Mouse (Mus musculus) T-cell, adult 2 months (primary cell): Measurements from ENCODE around the gene Map3k14.
"Not testable (repeated sequence)": the region's sequence is repeated elsewhere in the genome, so short reads cannot be mapped to it uniquely, and the experiment has no call there.

Source experiments
- DNase-seq: peaks from one replicate; pipeline ENCODE4 v3.0.0; 2022; ENCODE audit warnings: low spot score

The Map3k14 gene

DNA sequence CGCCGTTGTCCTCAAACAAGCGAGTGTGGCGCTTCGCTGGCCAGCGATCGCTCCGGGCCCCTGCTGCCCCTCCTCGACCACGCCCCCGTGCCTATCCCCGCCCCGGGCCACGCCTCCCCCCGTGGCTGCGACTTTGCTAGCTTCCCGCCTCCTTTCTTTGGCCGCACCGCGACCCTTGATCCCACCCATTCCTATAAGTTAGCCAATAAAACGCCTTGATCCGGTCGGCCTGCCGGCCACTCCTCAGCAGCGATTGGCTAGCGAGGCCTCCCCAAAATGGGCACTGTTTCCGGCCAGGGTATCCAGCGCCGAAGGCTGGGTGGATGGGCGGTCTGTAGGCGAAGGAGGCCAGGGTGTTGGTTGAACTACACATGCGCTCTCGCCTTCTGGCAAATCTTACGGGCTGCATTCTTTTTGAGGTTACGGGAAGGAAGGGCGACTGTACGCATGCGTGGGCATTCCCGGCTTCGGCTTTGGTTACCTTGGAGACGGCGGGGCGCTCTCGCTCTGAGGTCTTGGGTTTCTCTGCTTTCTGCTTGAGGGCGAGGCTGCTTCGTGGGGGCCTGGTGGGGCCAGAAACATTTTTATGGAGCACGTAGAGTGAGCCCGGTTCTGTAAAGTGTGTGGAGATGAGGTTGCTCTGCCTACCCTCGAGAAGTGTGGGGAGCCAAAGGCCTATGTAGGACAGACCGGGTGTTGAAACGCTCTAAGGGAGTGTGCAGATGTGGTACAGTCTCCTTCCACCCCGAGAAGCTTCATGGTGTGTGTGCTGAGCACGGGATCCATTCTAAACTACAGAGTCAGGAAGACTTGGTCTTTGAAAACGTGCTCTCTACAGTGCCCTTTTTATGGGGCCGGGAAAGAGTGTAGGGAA is at the start of gene Map3k14:
TSS of gene Map3k14 (minus strand) at position 127 of the 874 bp plus-strand sequence.
- peak; percentile 99 for DNase-seq

DNA sequence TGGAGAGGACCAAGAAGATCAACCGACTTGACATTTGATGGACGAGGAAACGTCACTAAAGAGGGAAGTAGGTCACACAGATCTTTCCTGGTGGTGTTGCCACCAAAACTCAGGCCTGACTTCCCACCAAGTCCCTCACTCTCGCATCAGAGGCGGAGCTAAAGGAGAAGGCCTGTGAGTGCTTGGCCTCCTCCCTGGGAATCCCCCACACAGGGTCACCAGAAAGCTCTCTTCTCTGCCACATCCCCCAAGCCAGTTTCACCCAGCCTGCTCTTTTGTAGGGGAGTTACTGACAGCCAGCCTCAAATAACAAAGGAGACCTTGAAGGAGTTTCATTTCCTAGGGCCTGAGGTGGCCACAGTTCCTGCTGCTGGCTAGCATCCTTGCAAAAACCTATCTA is 48.1 kb upstream of the Map3k14 start:
- no peak for DNase-seq

- DNase-seq: no peak
Observed at GRCm38 (mm10) chr11:103314736-103315374, 47.6 kb upstream of the Map3k14 start.

DNA sequence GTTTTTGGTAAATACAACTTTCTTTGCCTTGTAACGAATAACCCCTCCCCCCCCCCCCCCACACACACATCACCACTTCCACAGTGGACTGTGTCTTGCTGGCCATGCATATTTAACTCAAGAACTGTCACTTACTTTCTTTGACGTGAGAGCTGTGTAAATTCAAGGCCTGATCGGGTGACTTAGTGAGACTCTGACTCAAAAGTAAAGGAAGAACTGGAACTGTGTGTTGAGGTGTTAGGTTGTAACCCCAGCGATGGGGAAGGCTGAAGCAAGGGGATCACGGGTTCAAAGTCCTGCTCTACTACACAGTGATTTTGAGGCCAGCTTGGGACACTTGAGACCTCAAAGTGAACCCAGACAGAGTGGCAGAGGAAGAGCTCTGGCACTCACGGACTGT is 46.3 kb upstream of the Map3k14 start:
- DNase-seq: no peak

GRCm38 (mm10) chr11:103312655-103313255 is 45.5 kb upstream of the Map3k14 start:
- DNase-seq: no peak

DNA sequence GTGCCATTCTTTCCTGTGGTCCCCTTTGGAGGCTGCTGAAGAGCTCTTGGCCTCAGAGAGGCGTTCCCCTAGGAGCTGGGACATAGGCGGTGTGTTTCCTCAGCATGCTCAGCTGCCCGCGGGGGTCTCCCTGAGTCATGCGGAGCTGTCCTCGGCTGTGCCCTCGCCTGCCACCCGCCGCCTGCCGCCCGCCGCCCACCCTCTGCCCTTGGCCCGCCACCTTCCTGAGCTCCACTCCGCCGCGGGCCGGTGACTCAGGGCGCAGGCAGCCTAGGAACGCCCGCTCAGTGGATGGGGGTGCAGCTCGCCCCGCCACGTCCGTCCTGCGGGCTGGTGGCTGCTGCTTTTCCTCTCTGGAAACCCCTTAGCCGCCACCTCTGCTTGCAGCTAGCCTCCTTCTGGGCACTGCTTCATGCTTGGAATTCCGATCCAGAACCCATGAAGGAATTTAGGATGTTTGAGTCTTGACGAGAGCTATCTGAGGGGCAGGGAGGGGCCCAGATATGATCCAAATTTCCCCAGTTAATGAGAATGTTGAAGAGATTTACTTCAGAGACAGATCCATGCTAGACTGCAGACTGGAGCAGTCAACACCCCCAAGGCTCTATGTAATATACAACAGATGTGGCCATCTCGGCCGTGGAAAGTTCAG is 44.8 kb upstream of the Map3k14 start:
- peak; percentile 25 for DNase-seq

GRCm38 (mm10) chr11:103309956-103310574 is 42.8 kb upstream of the Map3k14 start:
- no peak for DNase-seq

DNA sequence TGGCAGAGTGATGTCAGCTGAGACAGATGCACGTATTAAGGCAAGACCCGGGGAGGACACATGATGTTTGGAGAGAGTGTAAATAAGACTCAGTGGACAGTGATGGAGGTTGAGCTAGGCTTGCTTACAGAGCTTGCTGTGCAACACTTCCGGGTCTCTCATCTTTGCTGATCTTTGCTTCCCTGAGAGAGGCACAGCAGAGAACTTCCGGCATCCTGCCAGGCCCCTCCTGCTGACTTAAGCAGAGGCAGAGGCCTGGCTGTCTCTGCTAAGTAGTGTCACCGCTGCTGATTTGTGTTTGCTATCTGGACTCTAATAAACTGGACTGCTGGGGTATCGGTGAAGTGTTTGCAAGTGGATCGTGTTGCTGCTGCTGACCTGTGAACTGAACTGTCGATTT is 40.6 kb upstream of the Map3k14 start:
- DNase-seq: peak; percentile 55

DNA sequence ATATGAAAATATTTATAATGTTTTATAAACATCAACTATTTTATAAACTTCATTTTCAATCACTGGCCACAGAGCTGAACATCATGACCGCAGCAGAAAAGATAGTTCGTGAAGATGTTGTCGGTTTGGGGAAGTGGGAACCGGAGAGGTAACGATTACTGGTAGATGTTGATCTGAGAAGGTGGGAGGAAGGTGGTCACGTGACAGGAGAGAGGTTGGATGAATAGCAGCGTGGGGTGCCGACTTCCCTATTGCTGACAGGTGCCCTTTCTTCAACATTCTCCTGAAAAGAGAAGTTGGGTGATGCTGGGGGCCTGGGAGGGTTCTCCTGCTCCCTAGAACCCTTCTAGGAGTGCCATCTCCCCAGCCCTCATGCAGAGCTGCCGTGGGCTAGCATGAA is 37.3 kb upstream of the Map3k14 start:
- DNase-seq: peak; percentile 4

- DNase-seq: no peak
Observed at GRCm38 (mm10) chr11:103294772-103295171, 27.5 kb upstream of the Map3k14 start.

- no peak for DNase-seq
Observed at GRCm38 (mm10) chr11:103294066-103294465, 26.8 kb upstream of the Map3k14 start.

DNA sequence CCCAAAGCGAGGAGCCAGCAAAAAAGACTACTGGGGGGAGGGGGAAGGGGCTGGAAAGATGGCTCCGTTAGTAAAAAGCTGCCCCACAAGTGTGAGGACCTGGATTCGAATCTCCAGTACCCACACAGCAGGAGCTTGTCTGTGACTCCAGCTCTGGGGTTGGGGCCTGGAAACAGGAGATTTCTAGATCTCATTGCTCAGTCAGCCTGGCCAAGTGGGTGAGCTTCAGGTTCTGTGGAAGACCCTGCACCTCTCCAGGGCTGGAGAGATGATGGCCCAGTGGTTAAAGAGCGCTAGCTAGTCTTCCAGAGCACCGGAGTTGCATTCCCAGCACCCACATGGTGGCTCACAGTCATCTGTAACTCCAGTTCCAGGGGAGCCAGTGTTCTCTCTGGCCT is 25.6 kb upstream of the Map3k14 start:
- no peak for DNase-seq

DNA sequence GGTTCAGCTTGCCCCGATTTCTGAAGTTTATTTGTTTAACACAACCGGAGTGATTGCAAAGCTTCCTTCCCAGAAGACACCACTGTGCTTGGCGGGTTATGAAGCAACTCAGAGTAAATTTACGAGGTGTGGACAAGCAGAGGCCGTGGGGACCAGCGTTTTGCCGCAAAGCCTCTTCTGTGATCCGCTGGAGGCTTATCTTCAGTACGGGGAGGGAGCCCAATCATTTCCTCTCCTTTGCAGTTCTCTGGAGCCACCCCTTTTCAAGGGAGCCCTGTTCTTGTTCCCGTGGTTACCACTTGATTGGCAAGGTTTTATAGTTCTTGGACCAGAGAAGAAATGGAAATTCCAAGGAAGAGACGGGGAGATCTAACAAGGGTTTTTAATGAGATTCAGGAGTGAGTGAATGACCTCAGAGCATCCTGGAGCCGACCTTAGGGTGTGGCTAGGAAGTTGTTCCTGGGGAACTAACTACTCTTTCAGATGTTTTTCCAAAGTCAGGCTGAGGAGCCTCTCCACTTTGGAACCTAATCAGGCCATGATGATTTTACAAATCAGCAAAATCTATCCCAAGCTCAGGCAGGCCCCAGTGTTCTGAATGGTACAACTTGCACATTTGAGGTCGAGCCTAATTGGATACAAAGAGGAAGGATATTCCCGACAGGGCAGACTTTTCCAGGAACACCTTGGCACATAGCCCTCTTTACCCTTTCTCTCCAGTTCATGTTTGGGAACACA is 25.0 kb upstream of the Map3k14 start:
- no peak for DNase-seq

- DNase-seq: not testable (repeated sequence)
Observed at GRCm38 (mm10) chr11:103290841-103291240, 23.6 kb upstream of the Map3k14 start.

DNA sequence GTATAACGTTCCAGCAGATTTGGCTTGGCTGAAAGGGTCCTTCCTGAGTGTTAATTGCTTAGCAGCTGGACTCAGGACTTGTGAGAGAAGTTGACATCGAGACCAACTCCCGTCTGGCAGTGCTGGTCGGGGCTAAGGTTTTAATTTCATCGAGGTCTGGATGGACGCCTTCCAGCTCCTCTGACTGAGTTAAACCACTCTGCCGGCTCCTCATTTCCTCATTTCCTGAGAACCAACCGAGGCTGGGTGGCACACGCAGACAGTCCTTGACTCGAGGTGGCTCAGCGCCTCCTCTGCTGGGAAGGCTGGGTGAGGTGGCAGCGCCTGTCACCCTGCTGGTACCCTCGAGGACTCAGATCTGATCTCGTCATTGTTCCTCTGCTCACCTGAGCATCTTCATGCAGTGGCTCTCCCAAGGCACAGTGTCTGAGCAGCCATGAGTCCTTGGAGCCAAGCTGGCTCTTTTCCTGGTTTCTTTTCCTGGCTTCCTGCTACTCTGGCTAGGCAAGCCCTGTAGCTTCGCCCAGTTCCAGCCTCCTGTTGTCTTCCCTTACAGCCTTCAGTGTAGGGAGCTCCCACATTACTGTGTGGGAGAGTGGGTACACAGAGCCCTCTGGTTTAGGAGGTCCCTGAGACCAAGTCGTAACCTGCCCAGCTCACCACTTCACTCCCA is 21.2 kb upstream of the Map3k14 start:
- no peak for DNase-seq

- no peak for DNase-seq
Observed at GRCm38 (mm10) chr11:103286910-103287309, 19.6 kb upstream of the Map3k14 start.

DNA sequence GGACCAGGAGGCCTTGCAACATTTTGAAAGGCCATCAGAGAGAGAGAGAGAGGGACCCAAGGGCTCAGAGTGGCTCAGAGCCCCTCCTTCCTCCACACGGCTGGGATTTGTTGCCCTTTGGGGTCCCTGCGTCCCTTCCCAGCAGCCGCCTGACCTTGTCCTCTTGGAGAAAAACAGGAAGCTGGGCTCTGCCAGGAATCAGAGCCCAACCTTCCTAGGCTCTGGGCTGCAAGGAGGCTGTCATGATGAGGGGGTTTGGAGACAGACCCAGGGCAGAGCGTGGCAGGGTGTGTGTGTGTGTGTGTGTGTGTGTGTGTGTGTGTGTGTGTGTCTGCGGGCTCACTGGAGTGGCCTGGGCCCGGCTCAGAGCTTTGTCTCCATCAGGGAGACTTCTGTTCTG is 18.7 kb upstream of the Map3k14 start:
- DNase-seq: no peak

- no peak for DNase-seq
Observed at GRCm38 (mm10) chr11:103285276-103285675, 18.0 kb upstream of the Map3k14 start.

- DNase-seq: no peak
Observed at GRCm38 (mm10) chr11:103281784-103282183, 14.5 kb upstream of the Map3k14 start.

DNA sequence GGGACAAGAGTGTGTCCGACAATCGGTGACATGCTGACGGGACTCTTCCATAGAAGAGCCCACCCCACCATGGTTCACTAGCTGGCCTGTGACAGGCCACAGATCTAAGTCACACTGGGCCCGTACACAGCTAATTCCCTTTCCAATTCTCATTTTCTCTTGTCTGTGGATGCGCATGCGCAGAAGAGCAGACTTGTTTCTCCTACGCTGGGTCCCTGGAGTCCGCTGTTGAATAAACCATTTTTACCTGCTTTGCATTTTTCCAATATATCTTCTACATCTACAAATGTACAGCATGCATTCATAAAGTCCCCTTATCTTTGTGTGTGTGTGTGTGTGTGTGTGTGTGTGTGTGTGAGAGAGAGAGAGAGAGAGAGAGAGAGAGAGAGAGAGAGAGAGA is 9.2 kb upstream of the Map3k14 start:
- DNase-seq: no peak

DNA sequence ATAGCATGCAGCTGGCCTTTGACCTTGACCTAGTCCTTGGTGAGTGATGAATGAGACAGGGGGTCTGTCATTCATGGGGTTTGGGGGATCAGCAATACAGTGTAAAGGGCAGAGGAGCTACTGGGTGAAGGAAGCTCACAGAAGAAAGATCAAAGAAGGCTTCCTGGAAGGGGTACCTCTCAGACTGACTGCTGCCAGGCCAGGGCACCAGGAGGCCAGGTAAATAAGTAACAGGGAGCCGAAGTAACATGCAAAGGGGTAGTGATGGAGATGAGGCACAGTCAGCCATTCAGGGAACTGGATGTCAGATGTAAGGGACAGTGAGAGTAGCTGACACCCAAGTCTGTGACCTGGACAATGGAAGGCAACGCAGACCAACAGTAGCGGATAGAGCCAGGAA is 5.6 kb upstream of the Map3k14 start:
- no peak for DNase-seq
